Mouse (Mus musculus): ENCODE data around the gene Crabp2.

Gene Crabp2

DNA sequence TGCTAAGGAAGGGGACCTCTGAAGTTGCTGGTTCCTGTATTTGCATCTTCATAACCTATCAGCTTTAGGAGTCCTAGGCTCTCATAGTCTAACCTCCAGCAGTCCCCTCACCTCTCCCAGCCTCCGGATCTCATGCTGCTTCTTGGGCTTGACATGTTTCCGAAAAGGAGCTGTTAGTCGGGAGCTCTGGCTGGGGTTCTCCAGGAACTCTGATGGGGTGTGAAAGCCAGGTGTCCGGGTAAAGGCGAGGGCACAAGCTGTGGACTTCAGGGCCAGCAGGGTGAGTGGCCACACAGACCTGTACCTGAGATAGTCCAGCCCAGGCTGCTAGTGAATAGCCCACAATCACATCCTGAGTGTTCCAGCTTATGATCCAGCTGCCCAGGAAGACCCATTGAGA, 21.0 kb upstream of the Crabp2 start:
- no peak for DNase-seq (ENCODE audit: low spot score in 2 of 2)

DNA sequence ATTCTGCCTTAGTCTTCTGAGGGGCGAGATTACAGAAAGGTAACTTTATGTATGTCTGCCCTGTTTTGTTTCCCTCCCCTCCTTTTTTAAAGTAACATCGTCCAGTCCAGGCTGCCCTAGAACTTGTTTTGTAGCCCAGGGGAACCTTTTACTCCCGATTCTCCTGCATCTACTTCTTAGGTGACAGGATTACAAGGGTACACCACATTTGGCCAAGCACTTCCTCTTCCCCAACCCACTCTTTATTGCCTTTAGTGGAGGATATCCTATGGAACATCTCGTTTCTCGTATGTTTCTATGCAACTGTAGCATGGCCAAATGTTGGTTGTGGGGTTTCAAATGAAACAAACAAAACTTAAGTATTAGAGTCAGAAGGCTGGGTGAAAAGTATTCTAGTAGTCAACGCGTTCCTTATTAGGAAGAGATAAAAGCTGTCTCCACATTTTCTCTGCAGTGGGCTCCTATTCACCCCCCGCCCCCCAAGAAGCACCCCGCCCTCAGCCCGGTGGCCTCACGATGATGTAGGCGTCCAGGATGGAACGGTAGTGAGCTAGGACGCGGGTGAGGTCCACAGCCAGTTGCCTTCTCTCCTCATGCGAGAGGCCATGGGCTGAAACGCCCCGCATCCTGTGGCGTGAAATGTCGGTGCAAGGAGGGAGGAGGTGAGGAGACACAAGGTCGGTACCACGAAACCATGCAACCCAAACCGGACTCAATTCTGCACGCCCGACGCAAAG, 19.0 kb upstream of the Crabp2 start:
- DNase-seq (ENCODE audit: low spot score in 2 of 2), result no peak

GRCm38 (mm10) chr3:87930078-87930795, 18.2 kb upstream of the Crabp2 start, which contains the start of the genes Isg20l2 and Rrnad1:
TSS of gene Isg20l2 (plus strand) at chr3:87930314.
TSS of gene Rrnad1 (minus strand) at chr3:87930717.
- DNase-seq (ENCODE audit: low spot score in 2 of 2), result peak; percentile 95 to 97

GRCm38 (mm10) chr3:87934026-87934425, 14.4 kb upstream of the Crabp2 start:
- no peak for DNase-seq (ENCODE audit: low spot score in 2 of 2)

GRCm38 (mm10) chr3:87934501-87934900, 14.0 kb upstream of the Crabp2 start:
- DNase-seq (ENCODE audit: low spot score in 2 of 2), result no peak

DNA sequence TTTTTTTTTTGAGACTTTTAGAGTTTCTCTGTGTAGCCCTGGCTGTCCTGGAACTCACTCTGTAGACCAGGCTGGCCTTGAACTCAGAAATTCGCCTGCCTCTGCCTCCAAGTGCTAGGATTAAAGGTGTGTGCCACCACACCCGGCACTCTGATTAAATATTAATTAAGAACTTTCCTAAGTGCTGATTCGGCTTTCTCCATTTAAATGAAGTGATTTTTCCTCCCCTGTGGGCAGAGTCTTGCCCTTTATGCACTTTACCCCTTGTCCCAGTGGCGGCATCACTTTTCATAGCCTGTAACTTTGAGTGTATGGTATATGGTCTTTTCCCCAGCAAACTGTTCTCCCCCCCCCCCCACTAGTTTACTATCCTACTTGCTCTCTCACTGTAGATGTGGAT, 13.3 kb upstream of the Crabp2 start:
- no peak for DNase-seq (ENCODE audit: low spot score in 2 of 2)

- peak; percentile 78 to 80 for DNase-seq (ENCODE audit: low spot score in 2 of 2)
Observed at GRCm38 (mm10) chr3:87935776-87936175, 12.7 kb upstream of the Crabp2 start.

GRCm38 (mm10) chr3:87940611-87941010, 7.9 kb upstream of the Crabp2 start:
- DNase-seq (ENCODE audit: low spot score in 2 of 2), result no peak

DNA sequence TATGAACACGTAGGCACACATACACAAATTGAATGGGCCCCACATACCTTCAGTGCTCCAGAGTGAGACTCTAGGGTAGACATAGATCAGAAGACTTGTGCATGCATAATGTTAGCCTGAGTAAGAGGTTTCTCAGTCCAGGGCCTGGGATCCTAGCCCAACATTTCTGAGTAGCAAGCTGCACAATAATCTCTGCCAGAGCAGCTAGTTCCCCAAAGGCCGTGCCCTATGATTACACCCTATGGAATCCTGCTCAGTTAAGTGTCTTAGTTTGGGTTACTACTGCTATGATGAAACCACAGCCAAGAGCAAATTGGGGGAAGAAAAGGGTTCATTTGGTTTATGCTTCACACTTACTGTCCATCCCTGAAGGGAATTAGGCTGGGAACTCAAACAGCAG, 6.0 kb upstream of the Crabp2 start:
- no peak for DNase-seq (ENCODE audit: low spot score in 2 of 2)

- DNase-seq (ENCODE audit: low spot score in 2 of 2), result no peak
Observed at GRCm38 (mm10) chr3:87943586-87943985, 4.9 kb upstream of the Crabp2 start.

DNA sequence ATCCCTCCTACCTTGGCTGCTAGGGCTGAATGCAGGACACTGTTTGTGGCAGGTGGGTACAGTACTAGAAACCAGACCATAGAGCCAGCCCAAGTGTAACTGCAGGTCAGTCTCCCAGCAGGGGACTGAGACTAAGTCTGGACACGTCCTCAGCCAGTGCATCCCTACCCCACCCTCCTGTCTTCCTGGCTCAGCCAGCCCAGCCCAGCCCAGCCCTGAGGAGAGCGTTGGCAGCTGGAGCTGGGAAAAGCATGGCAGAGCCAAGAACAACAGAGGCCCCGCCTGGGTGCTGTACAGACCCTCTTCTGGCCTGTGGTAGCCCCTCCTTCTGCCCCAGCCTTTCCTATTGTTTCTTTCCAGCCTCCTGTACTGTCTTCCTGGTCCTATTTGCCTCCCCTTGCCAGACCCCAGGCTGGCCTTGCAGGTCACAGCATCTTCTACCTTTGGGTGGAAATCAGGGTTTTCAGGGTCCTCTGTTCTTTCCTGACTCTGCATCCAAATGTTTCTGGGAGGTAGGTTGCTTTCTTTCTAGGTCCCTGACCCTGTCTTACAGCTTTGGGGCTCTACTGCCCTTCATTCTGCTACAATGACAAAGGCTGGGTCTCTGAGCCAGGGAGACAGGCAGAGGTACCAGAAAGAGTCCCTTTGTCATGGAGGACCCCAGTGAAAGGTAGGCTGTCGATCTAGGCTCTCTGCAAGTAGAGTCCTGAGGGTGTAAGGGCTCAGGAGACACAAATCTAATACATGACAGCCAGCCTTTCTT, 3.4 kb upstream of the Crabp2 start:
- DNase-seq (ENCODE audit: low spot score in 2 of 2), result peak in 1 of 2 experiments; percentile 20

GRCm38 (mm10) chr3:87945781-87946540, 2.5 kb upstream of the Crabp2 start:
- no peak for DNase-seq (ENCODE audit: low spot score in 2 of 2)

- no peak for DNase-seq (ENCODE audit: low spot score in 2 of 2)
Observed at GRCm38 (mm10) chr3:87946541-87946860, 2.0 kb upstream of the Crabp2 start.

DNA sequence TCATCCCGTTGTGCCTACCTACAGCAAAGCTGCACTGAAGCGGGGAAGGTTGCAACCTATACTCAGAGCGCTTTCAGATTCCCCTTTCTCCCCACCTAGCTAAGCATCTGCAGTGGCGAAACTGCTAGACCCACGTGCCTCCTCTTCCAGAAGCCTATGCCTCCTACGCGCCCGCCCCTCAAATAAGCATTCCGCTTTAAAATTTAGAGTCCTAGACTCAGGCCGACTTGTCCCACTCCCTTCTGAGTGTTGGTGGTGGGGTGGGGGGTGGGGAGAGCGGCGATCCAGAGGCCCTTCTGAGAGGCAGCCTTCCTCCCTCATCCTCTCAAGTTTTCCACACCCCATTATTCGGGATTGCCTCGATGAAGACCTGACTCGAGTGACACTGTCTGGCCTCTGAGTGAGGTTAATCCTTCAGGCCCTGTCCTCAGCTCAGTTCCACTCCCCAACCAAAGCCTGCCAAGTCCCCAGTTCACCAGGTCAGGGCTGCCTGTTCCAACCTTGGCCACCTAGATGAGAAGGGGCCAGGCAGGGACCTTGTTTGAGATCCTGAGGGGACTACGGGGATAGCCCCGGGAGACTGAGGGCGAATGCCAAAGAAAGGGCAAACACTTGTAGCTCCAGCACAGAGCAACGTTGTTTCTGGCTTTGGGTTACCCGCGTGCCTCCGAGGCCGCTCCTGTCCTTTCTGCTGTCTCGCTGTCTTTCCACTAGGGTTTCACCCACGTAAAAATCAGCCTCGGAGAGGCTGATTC, 1.2 kb upstream of the Crabp2 start:
- DNase-seq (ENCODE audit: low spot score in 2 of 2), result no peak

DNA sequence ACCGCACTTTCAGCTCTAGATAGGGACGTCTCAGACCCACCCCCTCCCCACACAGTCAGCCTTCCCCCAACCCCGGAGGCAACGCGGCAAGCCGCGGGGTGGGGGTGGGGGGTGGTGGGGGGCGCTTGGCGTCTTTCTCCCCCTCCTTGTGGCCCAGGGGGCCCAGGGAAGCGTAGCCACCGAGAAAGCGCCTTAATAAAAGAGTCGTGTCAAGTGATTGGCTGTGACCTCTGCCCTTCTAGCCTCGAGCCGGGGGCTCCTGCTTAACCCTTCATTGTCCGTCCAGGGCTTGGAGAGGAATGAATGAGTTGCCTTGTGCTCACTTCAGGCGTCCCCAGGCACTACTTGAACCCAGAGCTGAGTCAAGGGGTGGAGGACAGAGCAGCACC, 661 bp upstream of the Crabp2 start:
- no peak for DNase-seq (ENCODE audit: low spot score in 2 of 2)

- DNase-seq (ENCODE audit: low spot score in 2 of 2), result no peak
Observed at GRCm38 (mm10) chr3:87949266-87949954, 944 bp downstream of the Crabp2 start.

- DNase-seq (ENCODE audit: low spot score in 2 of 2), result no peak
Observed at GRCm38 (mm10) chr3:87949955-87950515, 1.6 kb downstream of the Crabp2 start.

DNA sequence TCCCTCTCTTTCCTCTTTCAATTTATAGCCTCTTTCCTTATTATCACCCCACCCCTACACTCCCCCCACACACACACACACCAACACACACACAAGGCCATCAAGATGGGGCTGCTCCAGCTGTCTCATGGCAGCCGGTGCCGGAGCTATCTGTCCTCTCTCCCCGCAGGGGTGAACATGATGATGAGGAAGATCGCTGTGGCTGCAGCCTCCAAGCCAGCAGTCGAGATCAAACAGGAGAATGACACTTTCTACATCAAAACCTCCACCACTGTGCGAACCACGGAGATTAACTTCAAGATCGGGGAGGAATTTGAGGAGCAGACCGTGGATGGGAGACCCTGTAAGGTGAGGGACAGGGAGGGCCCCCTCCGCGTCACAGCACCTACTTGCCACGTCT, 3.5 kb downstream of the Crabp2 start:
- no peak for DNase-seq (ENCODE audit: low spot score in 2 of 2)

GRCm38 (mm10) chr3:87952440-87952839, 4.0 kb downstream of the Crabp2 start:
- DNase-seq (ENCODE audit: low spot score in 2 of 2), result no peak

DNA sequence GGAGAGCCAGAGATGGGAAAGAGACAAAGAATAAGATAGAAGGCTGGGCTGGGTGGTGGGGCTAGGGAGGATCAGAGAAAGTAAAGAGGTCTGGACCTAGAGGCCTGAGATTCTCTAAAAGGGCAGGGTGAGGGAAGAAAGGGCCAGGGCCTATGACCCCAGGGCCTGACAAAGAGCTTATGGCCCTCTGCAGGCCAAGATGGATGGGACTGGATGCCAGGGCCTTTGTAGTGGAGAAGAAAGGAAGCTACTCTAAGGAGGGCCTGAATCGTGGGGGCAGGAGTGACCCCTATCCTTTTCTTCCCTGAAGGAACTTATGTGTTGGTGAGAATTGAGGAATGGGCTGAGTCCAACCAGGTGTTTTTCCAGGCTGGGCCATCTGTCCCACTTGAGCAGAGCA, 9.6 kb downstream of the Crabp2 start:
- no peak for DNase-seq (ENCODE audit: low spot score in 2 of 2)

Measured in urinary bladder, postnatal 36 days (tissue).